ENCODE assay signal across 8 mouse cellular contexts in genomic region chr3:107458528-107459195, GRCm38 (mm10). TPM values are rescaled to one million over a fixed set of nuclear protein-coding genes. Genes with fewer than 3 reads are reported as not detected.
DNase-seq lines count a peak whose midpoint lies in the region; ATAC-seq and TF ChIP-seq lines count a peak whose summit lies in the region.

No protein-coding gene starts in this region.

- H3K9ac ChIP-seq in lung, embryonic 16.5 days (ENCODE audit: low read length): peak overlapping the region; percentile 20; the same call in 1 of the 2 replicates
- H3K9ac ChIP-seq in forebrain, embryonic 15.5 days (replicated peaks): peak overlapping the region; percentile 60
- H3K9ac ChIP-seq in kidney, embryonic 15.5 days: no peak overlapping the region
- peak overlapping the region; percentile 80 for H3K9ac ChIP-seq in midbrain, postnatal 0 days (replicated peaks; ENCODE audit: low read length, poor library complexity, severe bottlenecking)

- TF ChIP-seq CTCF in midbrain, postnatal 0 days (IDR thresholded peaks at IDR 0.05): peak; percentile 17; the same call in 1 of the 2 replicates

- no peaks in the 10 kb centered on the region for H3K36me3 ChIP-seq in lung, embryonic 16.5 days (ENCODE audit: control insufficient read depth, insufficient read depth, low read length)
- no peaks in the 10 kb centered on the region for H3K36me3 ChIP-seq in forebrain, embryonic 15.5 days
- H3K36me3 ChIP-seq in kidney, embryonic 15.5 days: no peaks in the 10 kb centered on the region
- H3K36me3 ChIP-seq in midbrain, postnatal 0 days (ENCODE audit: insufficient read depth, low read length): no peaks in the 10 kb centered on the region

- H3K4me1 ChIP-seq in lung, embryonic 16.5 days (replicated peaks; ENCODE audit: control insufficient read depth, insufficient read depth, low read length): peaks cover 23% of the 10 kb centered on the region
- peaks cover 29% of the 10 kb centered on the region for H3K4me1 ChIP-seq in forebrain, embryonic 15.5 days
- H3K4me1 ChIP-seq in kidney, embryonic 15.5 days: peaks cover 25% of the 10 kb centered on the region
- H3K4me1 ChIP-seq in midbrain, postnatal 0 days (ENCODE audit: insufficient read depth, low read length): peaks cover 16% of the 10 kb centered on the region; the same call in 1 of the 2 replicates

- DNase-seq in adrenal gland, postnatal 10 days: peak; percentile 31
- DNase-seq in adrenal gland, adult 18-20 months (ENCODE audit: low spot score in 2 of 2): no peak
- no peak for DNase-seq in lung, postnatal 36 days
- no peak for DNase-seq in midbrain, postnatal 0 days (ENCODE audit: low spot score)
- no peak for DNase-seq in adipocyte (ENCODE audit: low spot score)

- H3K4me3 ChIP-seq in lung, embryonic 16.5 days (ENCODE audit: low read length): peak overlapping the region; percentile 52
- peak overlapping the region; percentile 61 for H3K4me3 ChIP-seq in forebrain, embryonic 15.5 days
- H3K4me3 ChIP-seq in kidney, embryonic 15.5 days (replicated peaks): peak overlapping the region; percentile 53
- peak overlapping the region; percentile 83 for H3K4me3 ChIP-seq in midbrain, postnatal 0 days (ENCODE audit: low read depth, low read length)

- H3K4me2 ChIP-seq in lung, embryonic 16.5 days (ENCODE audit: low read depth, low read length): peak overlapping the region; percentile 83
- peak overlapping the region; percentile 99 for H3K4me2 ChIP-seq in forebrain, embryonic 15.5 days (replicated peaks)
- H3K4me2 ChIP-seq in kidney, embryonic 15.5 days: peak overlapping the region; percentile 86
- H3K4me2 ChIP-seq in midbrain, postnatal 0 days (ENCODE audit: low read depth, low read length, poor library complexity, severe bottlenecking): peak overlapping the region; percentile 81

- H3K9me3 ChIP-seq in lung, embryonic 16.5 days (ENCODE audit: control insufficient read depth, low read length): no peaks in the 10 kb centered on the region
- H3K9me3 ChIP-seq in forebrain, embryonic 15.5 days: no peaks in the 10 kb centered on the region
- no peaks in the 10 kb centered on the region for H3K9me3 ChIP-seq in kidney, embryonic 15.5 days (replicated peaks)
- H3K9me3 ChIP-seq in midbrain, postnatal 0 days (ENCODE audit: low read length): no peaks in the 10 kb centered on the region

- ATAC-seq in lung, embryonic 16.5 days (ENCODE audit: low read depth): no peak
- ATAC-seq in forebrain, embryonic 15.5 days (replicated peaks): 0 out of 2 replicates have a peak, but pooled peaks have one; percentile 7
- ATAC-seq in kidney, embryonic 15.5 days (replicated peaks; ENCODE audit: low FRiP score): no peak
- ATAC-seq in midbrain, postnatal 0 days (ENCODE audit: low FRiP score): 0 out of 2 replicates have a peak, but pooled peaks have one; percentile 10

- no peak overlapping the region for H3K27ac ChIP-seq in lung, embryonic 16.5 days (ENCODE audit: low read length)
- no peak overlapping the region for H3K27ac ChIP-seq in forebrain, embryonic 15.5 days (replicated peaks)
- H3K27ac ChIP-seq in kidney, embryonic 15.5 days: no peak overlapping the region
- no peak overlapping the region for H3K27ac ChIP-seq in midbrain, postnatal 0 days (ENCODE audit: low read depth, low read length)

- WGBS in lung, embryonic 16.5 days: under 1% methylated on average over 49 of the region's 51 CpGs
- 0% methylated on average over 51 of the region's 51 CpGs for WGBS in forebrain, embryonic 15.5 days
- under 1% methylated on average over 50 of the region's 51 CpGs for WGBS in kidney, embryonic 15.5 days
- 0% methylated on average over 47 of the region's 51 CpGs for WGBS in midbrain, postnatal 0 days

- peaks cover 90% of the 10 kb centered on the region for H3K27me3 ChIP-seq in lung, embryonic 16.5 days (ENCODE audit: control insufficient read depth, insufficient read depth, low read depth, low read length)
- H3K27me3 ChIP-seq in forebrain, embryonic 15.5 days: peaks cover 76% of the 10 kb centered on the region
- H3K27me3 ChIP-seq in kidney, embryonic 15.5 days: peaks cover 100% of the 10 kb centered on the region
- H3K27me3 ChIP-seq in midbrain, postnatal 0 days (ENCODE audit: insufficient read depth, low read length): peaks cover 35% of the 10 kb centered on the region

RNA-seq across cellular contexts. Expression of gene Kcnc4, which starts 0.7 kb away (rescaled TPM):
- total RNA-seq in adrenal gland, postnatal 10 days (2021): 10 to 100 TPM in 1 of 2 experiments, 1 to 10 TPM in 1; 7.7 to 10.5 TPM
- 10 to 100 TPM in 1 of 2 experiments, 1 to 10 TPM in 1; 9.4 to 12.9 TPM for total RNA-seq in adrenal gland, adult 18-20 months (2021)
- 0.05 and 0.08 TPM in 2 replicates for polyA plus RNA-seq in lung, embryonic 16.5 days (2015; fragmentation: Nextera tagmentation; extraction: Ambion mirVana)
- 1.6 and 1.8 TPM in 2 replicates for polyA plus RNA-seq in forebrain, embryonic 15.5 days (2015; fragmentation: Nextera tagmentation; extraction: Ambion mirVana)
- 0.26 and 0.31 TPM in 2 replicates for polyA plus RNA-seq in kidney, embryonic 15.5 days (2015; fragmentation: Nextera tagmentation; extraction: Ambion mirVana)
- total RNA-seq in midbrain, postnatal 0 days (2014; rRNA removed): 41.3 and 46.8 TPM in 2 replicates
- polyA plus RNA-seq in midbrain, postnatal 0 days (2015; fragmentation: Nextera tagmentation; extraction: Ambion mirVana): 16.0 and 17.2 TPM in 2 replicates

RNA-seq across cellular contexts. Expression of gene Slc6a17, which starts 59.2 kb away (rescaled TPM):
- total RNA-seq in adrenal gland, postnatal 10 days (2021): 1 to 10 TPM; 2.5 to 3.7 TPM
- total RNA-seq in adrenal gland, adult 18-20 months (2021): 10 to 100 TPM in 1 of 2 experiments, 1 to 10 TPM in 1; 6.4 to 14.9 TPM
- 1.3 and 1.8 TPM in 2 replicates for polyA plus RNA-seq in lung, embryonic 16.5 days (2015; fragmentation: Nextera tagmentation; extraction: Ambion mirVana)
- polyA plus RNA-seq in forebrain, embryonic 15.5 days (2015; fragmentation: Nextera tagmentation; extraction: Ambion mirVana): 17.2 and 19.6 TPM in 2 replicates
- 3.3 and 3.6 TPM in 2 replicates for polyA plus RNA-seq in kidney, embryonic 15.5 days (2015; fragmentation: Nextera tagmentation; extraction: Ambion mirVana)
- 52.0 and 60.0 TPM in 2 replicates for total RNA-seq in midbrain, postnatal 0 days (2014; rRNA removed)
- polyA plus RNA-seq in midbrain, postnatal 0 days (2015; fragmentation: Nextera tagmentation; extraction: Ambion mirVana): 17.5 and 22.2 TPM in 2 replicates

Comparison
In these comparisons a context has a peak if more than half of its experiments do, and no peak if none do; other contexts are left out.
1. ATAC-seq: peak in forebrain, embryonic 15.5 days (single experiment) and midbrain, postnatal 0 days (single experiment); none in lung, embryonic 16.5 days (single experiment) and kidney, embryonic 15.5 days (single experiment).
2. Peak in every context shown above with its lines, with median percentiles within 50 percentile points of each other: H3K4me2 ChIP-seq and H3K4me3 ChIP-seq.